Mouse (Mus musculus) bone marrow, adult 2 months (tissue): ENCODE measurements around the gene Ciz1.

ENCODE experiments used
- CTCF ChIP-seq: fragments of 200-500 bp; IDR thresholded peaks from 2 replicates; pipeline ENCODE4 v1.5.1; 2011; ENCODE audit warnings: low read length, control low read depth; ENCODE audit not compliant: control insufficient read depth, insufficient read depth
- POLR2A ChIP-seq: fragments of 200-500 bp; IDR thresholded peaks from 2 replicates; pipeline ENCODE4 v1.6.1; 2011; ENCODE audit warnings: low read depth, mild to moderate bottlenecking, control low read depth, low read length, borderline replicate concordance; ENCODE audit not compliant: control insufficient read depth

GRCm38 (mm10) chr2:32360741-32361140, 8.6 kb downstream of the Ciz1 start:
- no peak for TF ChIP-seq POLR2A
- no peak for TF ChIP-seq CTCF
